Mouse (Mus musculus): ENCODE data around the gene Wwox. TPM values are rescaled to one million over a fixed set of nuclear protein-coding genes. Genes with fewer than 3 reads are reported as not detected.

Wwox gene
- total RNA-seq, 2 experiments from 2014 or later, result 27.3 to 28.0 TPM

DNA sequence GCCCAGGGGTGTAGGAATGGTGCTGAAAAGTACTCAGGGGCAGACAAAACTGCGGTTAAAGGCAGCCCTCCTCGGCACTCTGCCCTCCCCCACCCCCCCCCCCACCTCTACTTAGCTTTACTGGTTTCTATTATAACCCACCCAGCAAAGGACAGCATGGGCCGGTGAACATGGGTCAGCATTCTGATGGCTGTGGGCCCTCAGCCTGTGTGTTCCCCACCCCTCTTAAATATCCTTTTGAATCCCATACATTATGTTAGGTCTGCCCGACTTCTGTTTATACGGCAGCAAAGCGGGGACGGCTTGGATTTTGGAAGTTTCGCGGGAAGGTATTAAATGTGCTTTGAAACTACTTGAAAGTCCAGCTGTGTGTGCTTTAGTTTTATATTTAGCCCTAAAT, 722.1 kb downstream of the Wwox start:
- DNase-seq, result no peak

DNA sequence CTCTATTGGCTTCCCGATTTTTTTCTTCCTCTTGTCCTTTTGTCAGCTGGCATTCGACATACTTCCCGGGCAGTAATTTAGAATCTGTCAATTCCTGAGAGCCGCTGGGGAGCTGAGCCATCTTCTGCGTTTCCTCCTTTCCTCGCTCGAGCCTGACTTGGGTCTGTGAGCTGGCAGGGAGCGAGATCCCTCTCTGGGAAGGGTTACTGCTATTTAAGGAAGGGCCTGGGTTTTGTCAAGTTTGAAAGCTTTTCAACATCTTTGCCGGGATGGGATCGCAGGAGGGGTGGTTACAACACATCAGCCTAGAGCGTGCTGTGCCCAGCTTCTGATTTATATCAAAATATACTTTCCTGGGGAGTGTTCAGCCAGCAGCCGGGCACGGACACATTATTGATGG, 725.4 kb downstream of the Wwox start:
- no peak for DNase-seq

GRCm38 (mm10) chr8:115173634-115174081, 734.2 kb downstream of the Wwox start:
- no peak for DNase-seq

DNA sequence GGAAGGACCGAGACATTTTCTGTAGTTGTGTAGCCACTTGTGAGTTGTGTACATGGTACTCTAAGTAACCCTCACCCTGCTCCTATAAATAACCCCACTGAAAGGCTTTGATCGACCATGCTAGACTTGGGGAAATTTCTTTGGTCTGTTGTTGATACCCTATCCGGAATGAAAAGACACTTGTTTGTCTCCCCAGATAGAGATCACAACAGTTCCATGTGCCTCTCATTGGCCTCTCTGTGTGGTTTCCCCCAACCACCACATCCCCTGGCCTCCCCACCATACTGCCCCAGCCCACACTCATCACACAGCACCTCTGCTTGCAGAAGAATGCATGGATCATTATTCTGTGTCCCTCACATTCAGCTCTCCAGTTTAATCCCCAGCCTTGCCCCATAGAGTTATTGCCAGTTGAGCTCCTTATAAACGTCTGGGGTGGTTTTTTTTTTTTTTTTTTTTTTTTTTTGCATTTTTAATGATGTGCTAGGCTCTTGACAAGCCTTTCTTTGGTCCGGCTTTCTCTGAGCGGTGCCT, 746.0 kb downstream of the Wwox start:
- DNase-seq, result no peak

GRCm38 (mm10) chr8:115186121-115186811, 746.8 kb downstream of the Wwox start:
- DNase-seq, result no peak

- peak in 1 of 2 experiments; percentile 20 for DNase-seq
Measured at GRCm38 (mm10) chr8:115186882-115187281, 747.4 kb downstream of the Wwox start.

GRCm38 (mm10) chr8:115188446-115188845, 749.0 kb downstream of the Wwox start:
- DNase-seq, result no peak

DNA sequence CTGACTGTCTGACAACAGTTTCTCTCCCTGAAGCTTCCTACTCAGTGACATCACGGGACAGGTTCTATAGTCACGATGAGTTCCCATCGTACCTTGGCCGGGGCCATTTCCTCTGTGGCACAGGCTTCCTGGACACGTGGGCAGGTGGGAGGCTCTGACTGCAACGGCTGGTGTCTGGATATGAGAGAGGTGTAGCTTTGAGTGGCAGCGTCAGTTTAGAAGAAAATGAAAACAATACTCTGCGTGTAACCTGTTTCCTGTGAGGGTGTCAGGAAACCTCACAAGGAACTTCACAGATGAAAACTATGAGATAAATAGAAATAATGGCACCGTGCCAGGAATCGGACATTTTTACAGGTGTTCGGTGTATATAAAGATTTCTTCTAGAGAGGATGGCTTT, 750.4 kb downstream of the Wwox start:
- no peak for DNase-seq

- no peak for DNase-seq
Measured at GRCm38 (mm10) chr8:115193767-115194166, 754.3 kb downstream of the Wwox start.

DNA sequence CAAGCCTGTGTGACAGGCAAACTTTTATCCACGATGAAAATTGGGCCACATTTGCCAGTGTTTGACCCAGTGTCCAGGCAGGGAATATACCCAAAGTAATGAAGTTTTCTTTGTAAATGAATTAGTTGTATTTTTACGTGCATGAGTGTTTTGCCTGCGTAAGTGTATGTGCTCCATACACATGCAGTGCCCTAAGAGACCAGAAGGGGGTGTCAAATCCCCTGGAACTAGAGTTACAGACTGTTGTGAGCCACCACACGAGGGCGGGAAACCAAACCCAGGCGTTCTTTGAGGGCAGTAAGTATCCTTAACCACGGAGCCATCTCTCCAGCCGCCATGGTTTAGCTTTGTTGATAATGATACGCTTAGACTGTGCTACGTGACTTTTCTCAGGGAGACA, 755.9 kb downstream of the Wwox start:
- no peak for DNase-seq

GRCm38 (mm10) chr8:115196859-115197258, 757.4 kb downstream of the Wwox start:
- DNase-seq, result peak; percentile 19 to 43

DNA sequence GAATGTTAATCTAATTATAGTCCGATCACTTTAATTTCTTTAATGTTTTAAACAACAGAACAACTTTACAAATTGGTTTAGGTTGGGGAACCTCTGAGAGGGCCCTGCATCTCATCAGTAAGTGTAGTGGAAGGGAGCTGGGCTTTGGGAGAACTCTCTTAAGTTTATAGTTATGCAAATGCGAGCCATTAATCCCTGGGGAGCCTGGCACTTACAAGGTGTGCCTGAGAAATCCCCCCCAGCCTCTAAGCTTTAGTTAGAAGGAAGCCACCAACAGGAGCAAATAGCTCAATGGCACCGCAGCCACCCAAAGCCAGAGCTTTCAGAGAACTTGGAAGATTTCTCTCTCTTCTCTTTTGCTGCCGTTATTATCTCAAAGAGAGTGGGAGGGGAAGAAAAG, 759.7 kb downstream of the Wwox start:
- no peak for DNase-seq

DNA sequence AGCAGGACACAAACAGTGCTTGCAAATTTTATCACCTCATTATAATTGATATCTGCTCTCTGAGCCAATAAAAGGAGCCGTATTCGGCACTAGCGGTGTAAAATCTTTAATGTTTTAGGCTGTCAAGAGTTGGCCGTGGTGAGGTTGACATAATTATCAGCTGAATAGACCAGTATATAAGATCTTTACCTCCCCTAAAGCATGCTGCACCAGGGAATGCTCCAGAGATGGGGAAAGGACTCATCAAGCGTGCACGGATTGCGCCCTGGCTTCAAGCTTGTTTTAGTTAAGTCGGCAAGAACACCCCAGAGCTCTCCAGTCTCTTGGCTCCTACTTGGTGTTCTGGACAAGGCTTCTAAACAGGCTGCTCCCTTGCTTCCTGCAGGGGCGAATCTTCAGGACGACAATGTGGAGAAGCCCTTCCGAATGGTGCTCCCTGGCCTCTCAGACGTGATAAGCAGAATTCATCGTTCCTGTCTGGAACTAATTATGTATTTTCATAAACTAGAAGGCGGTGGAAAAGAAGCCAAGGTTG, 760.2 kb downstream of the Wwox start:
- DNase-seq, result no peak

DNA sequence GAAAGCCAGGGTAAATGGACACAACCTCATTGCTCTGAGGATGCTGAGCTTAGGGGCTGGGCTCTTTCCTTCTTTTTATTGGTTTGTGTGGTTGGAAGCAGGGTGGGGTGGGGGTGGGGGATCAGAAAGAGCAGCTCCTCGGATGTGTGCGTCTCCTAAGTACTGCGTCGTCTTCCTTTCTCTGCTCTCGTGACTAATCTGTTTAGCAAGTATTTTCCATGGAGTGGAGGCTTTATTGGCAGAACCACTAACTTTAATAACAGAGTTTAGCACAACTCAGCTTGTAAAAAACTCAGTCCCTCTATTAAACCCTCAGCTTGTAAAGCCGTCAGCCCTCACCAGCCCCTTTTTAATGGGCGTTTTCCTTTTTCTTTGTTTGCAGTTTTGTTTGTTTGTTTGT, 762.3 kb downstream of the Wwox start:
- DNase-seq, result no peak

- DNase-seq, result no peak
Measured at GRCm38 (mm10) chr8:115207480-115207879, 768.0 kb downstream of the Wwox start.

- DNase-seq, result no peak
Measured at GRCm38 (mm10) chr8:115208415-115209192, 769.1 kb downstream of the Wwox start.

DNA sequence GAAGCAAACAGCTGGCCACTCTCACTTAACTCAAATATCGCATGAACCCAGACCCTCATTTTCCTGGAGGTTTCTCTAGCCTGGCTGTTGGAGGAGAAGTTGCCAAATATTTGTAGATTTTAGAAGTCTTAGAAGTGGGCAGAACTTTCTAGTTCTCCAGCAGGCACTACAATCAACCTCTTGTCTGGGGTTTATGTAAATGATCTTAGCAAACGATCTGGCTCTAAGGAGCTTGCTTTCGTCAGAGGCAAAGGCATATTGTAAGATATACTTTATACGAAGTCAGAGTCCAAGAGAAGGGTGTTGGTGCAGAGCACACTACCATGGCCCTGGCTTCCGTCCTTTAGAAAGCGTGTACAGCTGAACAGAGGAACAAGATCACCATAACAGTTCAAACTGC, 770.6 kb downstream of the Wwox start:
- no peak for DNase-seq

DNA sequence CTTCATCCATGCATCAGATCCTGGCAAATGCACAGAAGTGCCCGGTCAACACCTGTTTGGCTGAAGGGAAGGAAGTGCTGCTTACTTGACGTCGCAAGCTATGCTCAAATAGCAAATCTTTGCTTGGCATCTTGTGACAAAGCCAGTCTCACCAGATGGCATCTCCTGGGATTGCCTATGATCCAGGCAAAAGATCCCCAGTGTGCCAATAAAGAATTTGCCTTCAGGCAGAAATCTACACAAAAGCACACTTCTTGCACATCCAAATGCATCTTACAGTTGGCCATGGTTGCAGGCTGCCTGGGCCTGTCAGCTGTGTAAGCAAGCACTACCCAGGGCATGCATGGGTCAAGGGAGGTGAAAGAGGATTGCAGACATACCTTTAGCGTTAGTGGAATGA, 773.7 kb downstream of the Wwox start:
- DNase-seq, result no peak

GRCm38 (mm10) chr8:115214870-115215269, 775.4 kb downstream of the Wwox start:
- no peak for DNase-seq

DNA sequence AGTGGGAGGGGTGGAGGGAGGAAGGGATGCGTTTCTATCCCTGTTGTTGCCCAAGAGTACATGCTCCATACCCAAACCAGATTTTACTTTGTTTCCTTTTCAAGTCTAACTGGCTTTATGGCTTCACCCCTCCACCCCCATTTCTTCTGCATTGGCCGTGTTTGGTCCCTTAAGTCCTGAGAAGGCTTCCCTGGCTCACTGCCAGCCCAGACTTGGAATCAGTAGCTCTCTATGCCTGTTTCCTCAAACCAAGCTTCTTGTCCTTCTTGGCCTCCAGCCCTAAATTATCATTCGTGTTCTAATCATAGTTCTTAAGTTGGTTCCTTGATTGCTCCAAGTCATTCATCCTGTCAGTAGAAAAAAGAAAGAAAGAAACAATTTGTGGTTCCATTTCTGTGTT, 777.3 kb downstream of the Wwox start:
- DNase-seq, result peak in 1 of 2 experiments; percentile 11

DNA sequence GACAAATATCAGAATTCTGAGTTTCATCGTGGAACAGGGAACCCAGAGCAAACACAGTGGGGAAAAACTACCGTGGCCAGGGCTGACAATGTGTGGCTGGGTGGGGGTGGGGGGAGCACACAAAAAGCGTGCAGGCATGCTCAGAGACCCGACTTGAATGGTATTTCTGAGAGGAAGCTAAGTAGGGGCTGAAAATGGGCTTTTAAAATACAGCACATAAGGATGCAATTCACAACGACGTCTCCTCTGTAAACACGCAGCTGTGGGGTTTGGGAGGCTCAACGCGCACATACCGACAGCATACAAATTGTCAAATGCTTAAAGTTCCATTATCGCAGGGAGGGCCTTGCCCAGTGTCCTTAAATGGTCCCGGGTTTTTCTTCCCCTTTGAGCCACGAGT, 783.1 kb downstream of the Wwox start:
- no peak for DNase-seq

DNA sequence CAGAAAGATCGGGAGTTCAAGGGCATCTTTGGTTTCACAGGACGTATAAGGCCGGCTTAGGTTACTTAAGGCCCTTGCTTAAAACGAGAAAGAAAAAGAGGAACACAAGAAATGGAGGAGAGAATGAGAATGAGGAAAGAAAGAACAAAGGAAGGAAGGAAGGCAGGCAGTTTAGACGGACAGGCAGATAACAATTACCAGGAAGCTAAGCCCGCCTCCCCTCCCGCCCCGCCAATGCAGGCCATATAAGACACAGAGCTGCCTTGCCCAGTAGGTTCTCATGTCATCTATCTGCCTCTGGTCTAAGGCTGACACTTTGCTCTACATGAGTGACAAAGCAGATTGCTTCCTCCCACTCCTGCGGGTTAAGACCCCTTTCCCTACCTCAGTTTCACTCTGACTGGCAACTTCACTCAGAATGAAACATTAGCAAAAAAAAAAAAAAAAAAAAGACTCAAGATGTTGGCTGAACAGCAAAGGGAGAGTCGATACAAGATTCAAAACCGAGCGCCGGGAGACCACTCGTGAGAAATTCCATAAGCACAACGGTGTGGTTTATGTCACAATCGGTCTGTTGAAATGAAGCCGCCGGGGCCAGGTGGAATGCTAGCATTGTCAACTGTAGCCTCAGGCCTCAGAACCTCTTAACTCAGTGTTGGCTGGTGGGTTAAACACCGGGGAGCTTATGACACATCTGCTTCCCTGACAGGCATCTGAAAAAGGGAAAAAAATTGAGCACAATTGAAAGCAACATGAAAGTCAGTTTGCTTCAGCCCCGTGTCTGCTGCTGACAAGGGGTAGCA, 787.5 kb downstream of the Wwox start:
- no peak for DNase-seq

Measured in adrenal gland, postnatal 36 days (tissue).